Mouse (Mus musculus) spleen, postnatal 36 days (tissue): Measurements from ENCODE around the gene Tbx2.

Source experiments
- DNase-seq, 2 experiments: peaks; one replicate each; pipeline ENCODE4 v3.0.0; 2022; ENCODE audit warnings: low spot score in 2 of 2, mixed read lengths in 1 of 2

Tbx2 gene

GRCm38 (mm10) chr11:85832231-85832924, at the start of gene Tbx2:
Gene Tbx2, plus strand, starts transcription at chr11:85832551.
- peak in 1 of 2 experiments; percentile 17 for DNase-seq

- DNase-seq: no peak
Observed at GRCm38 (mm10) chr11:85786113-85786718, 46.1 kb upstream of the Tbx2 start.

- DNase-seq: no peak
Observed at GRCm38 (mm10) chr11:85789750-85790149, 42.6 kb upstream of the Tbx2 start.

- DNase-seq: peak; percentile 50 to 65
Observed at GRCm38 (mm10) chr11:85790267-85790666, 42.1 kb upstream of the Tbx2 start.

- DNase-seq: no peak
Observed at GRCm38 (mm10) chr11:85791212-85791611, 41.1 kb upstream of the Tbx2 start.

- no peak for DNase-seq
Observed at GRCm38 (mm10) chr11:85792534-85793215, 39.7 kb upstream of the Tbx2 start.

- DNase-seq: peak in 1 of 2 experiments; percentile 8
Observed at GRCm38 (mm10) chr11:85799456-85799855, 32.9 kb upstream of the Tbx2 start.

- DNase-seq: peak in 1 of 2 experiments; percentile 8
Observed at GRCm38 (mm10) chr11:85799856-85800255, 32.5 kb upstream of the Tbx2 start.

- DNase-seq: no peak
Observed at GRCm38 (mm10) chr11:85800380-85800779, 32.0 kb upstream of the Tbx2 start.

- DNase-seq: peak; percentile 52 to 73
Observed at GRCm38 (mm10) chr11:85804048-85804447, 28.3 kb upstream of the Tbx2 start.

- no peak for DNase-seq
Observed at GRCm38 (mm10) chr11:85805779-85806178, 26.6 kb upstream of the Tbx2 start.

GRCm38 (mm10) chr11:85807353-85807752, 25.0 kb upstream of the Tbx2 start:
- no peak for DNase-seq

GRCm38 (mm10) chr11:85811229-85811628, 21.1 kb upstream of the Tbx2 start:
- DNase-seq: no peak

DNA sequence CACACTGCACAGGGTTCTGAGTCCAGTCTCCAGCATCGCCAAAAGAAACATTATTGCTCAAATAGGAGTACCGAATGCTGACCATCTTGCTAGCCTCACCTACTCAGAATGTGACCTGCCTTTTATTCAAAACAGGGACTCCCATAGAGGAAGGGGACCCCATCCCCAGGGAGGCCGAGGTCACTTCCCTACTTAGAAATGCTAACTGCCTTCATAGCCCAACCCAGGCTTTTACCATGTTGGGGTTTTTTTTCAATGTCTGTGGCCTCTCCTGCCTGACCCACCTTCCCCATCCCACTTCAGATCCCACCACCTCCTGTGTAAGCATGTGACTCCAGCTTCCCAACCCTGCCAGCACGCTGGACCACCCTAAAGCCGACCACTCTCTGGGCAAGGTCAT, 20.7 kb upstream of the Tbx2 start:
- DNase-seq: no peak

- no peak for DNase-seq
Observed at GRCm38 (mm10) chr11:85812201-85812966, 20.0 kb upstream of the Tbx2 start.

DNA sequence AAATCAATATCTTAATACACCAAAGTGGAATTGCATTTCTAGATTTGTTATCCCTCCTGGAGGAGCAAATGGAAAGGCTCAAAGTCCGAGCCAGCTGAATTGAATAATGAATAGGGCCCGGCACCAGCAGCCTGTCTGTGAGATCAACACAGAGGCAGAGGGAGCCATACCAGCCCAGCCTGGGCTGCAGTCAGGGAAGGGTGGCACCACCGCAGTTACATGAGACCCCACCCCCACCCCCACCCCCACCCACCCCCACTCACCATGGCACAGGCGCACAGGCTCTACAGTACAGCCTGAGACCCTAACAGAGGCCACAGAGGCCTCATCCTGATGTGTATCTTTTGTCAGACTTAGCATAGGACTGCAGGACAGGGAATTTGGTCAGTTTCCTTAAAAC, 17.7 kb upstream of the Tbx2 start:
- no peak for DNase-seq

DNA sequence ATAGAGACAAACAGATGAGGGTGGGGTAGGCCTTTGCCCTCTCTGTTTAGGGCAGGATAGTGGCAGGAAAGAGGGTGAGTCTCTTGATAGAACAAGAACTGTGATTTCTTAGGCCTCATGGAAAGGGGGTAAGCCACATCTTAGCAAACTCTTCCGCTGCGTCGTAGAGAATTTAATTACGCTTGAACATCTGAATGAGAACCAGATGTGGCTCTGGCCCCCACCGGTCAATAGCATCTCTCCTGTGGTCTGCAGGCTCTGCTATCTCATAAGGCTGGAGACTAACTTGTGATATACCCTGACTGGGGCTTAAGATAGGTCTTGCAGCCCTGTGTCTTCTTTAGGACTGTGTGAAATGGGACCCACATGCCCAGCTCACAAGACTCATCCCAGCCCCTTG, 15.9 kb upstream of the Tbx2 start:
- no peak for DNase-seq

GRCm38 (mm10) chr11:85818401-85818800, 13.9 kb upstream of the Tbx2 start:
- DNase-seq: no peak

- DNase-seq: no peak
Observed at GRCm38 (mm10) chr11:85820959-85821358, 11.4 kb upstream of the Tbx2 start.

DNA sequence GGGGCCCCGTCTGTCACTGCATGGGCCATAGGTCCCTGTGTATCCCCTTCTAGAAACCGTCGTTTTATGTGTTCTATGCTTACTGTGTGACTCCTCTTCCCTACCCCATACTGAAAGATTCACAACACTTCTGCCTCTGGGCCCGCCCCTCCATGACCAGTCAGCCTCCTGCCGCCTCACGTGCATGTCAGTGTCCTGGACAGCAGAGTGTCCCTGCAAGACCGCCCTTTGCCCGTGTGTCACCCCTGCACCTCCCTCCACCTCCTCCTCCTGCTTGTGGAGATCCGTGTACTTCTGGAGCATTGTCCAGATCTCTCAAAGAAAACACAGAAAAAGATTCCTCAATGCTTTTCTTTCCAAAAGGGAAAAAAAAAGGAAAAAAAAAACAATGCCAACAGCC, 10.7 kb upstream of the Tbx2 start:
- DNase-seq: no peak

DNA sequence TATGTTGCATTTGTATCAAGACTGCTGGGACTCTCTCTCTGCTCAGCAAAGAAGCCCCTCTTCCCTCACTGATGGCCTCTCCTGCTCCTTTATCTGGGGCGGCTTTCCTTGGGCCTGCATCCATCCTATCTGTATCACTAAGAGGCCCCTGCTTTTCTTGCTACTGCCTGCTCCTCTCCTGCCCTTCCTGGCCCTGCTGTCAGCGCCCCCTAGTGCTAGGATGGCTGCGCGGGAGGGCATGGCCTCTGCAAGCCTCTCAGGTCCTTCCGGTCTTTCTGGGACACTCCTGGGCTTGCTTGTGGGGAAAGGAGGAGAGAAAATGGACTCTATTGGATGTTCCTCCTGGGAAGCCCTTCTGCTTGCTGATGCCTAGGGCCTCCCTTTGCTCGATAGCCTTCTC, 9.2 kb upstream of the Tbx2 start:
- DNase-seq: peak; percentile 55 to 63

GRCm38 (mm10) chr11:85823794-85824193, 8.6 kb upstream of the Tbx2 start:
- no peak for DNase-seq
